Mouse (Mus musculus): ENCODE measurements around the gene Tmem30a. TPM values are rescaled to one million over a fixed set of nuclear protein-coding genes. Genes with fewer than 3 reads are reported as not detected.

Tmem30a gene
- polyA plus RNA-seq, 1 experiment, result 33.3 TPM

Other genes with a start within 250 kb of the Tmem30a start
- 30.1 and 30.3 TPM in 2 replicates for gene Col12a1, start 74.7 kb downstream of the Tmem30a start, polyA plus RNA-seq (2012; rRNA removed)
- 177 and 354 TPM in 2 replicates for gene Cox7a2, start 33.6 kb downstream of the Tmem30a start, polyA plus RNA-seq (2012; rRNA removed)
- gene Filip1, start 219.3 kb upstream of the Tmem30a start, polyA plus RNA-seq (2012; rRNA removed), result 5.3 and 5.5 TPM in 2 replicates

All from gonadal fat pad, adult 2 months (tissue).